Mouse (Mus musculus) brain, embryonic 14.5 days (tissue): ENCODE results near the gene Wtap.

Experiments
- CTCF ChIP-seq: fragments of 200-500 bp; IDR thresholded peaks from 2 replicates; pipeline ENCODE4 v1.5.1; 2012; ENCODE audit warnings: inconsistent platforms, mild to moderate bottlenecking, moderate library complexity, borderline replicate concordance; ENCODE audit not compliant: insufficient read depth, insufficient read length; ENCODE audit errors: extremely low read depth
- POLR2A ChIP-seq: fragments of 200-500 bp; IDR thresholded peaks from 2 replicates; pipeline ENCODE4 v1.6.1; 2012; ENCODE audit warnings: mild to moderate bottlenecking, inconsistent platforms, borderline replicate concordance; ENCODE audit not compliant: poor library complexity, insufficient read depth, insufficient read length, severe bottlenecking; ENCODE audit errors: extremely low read depth

DNA sequence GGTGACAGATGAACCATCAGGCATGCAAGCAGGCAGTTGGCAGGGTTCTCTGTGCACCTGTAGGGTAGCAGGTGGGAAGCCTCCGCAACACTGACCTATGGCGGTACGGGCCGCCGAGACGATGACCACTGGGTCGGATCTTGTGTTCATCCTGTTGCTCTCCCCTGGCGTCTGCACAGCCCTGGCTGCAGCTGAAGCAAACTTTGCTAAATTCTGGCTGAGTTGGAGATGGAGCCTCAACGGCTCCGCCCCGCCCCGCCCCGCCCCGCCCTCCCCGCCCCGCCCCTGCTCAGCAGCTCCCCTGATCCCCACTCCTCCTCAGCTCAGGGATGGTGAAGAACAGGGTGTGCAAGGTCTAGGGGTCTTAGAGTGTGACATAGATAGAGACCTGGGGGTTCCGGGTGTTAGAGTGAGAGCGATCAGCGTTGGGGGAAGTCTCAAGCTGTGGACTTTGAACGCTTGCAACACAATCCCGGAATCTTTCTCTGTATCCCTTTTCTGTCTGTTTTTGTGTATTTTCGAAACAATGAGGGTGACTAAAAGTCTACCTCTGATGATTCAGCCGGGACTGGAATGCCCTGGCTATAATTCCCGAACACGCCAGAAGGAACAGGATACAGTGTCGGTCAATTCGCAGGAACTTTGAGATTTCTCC is 53.7 kb downstream of the Wtap start, which contains the start of gene Acat3:
- no peak for TF ChIP-seq CTCF
- no peak for TF ChIP-seq POLR2A
